16 mouse cellular contexts compared by ENCODE assay signal in genomic region chr5:42270286-42271076, GRCm38 (mm10).
DNase-seq lines count a peak whose midpoint lies in the region; ATAC-seq lines count a peak whose summit lies in the region.
"Had no signal": no experiment of that assay in that cellular context is flagged by ENCODE, and none has a peak within 500 bp of the region (broad histone marks: within the 10 kb centered on the region; RNA-seq: fewer than 3 reads in every experiment).

No protein-coding gene starts in this region.

- H3K27ac ChIP-seq in hindbrain, embryonic 13.5 days: peak overlapping the region; percentile 18; the same call in 1 of the 2 replicates
- no peak overlapping the region for H3K27ac ChIP-seq in neural tube, embryonic 13.5 days (replicated peaks)
- H3K27ac ChIP-seq in intestine, embryonic 15.5 days: no peak overlapping the region
- H3K27ac ChIP-seq: embryonic facial prominence, embryonic 10.5 days had no signal

- H3K4me3 ChIP-seq in hindbrain, embryonic 13.5 days: no peak overlapping the region
- no peak overlapping the region for H3K4me3 ChIP-seq in neural tube, embryonic 13.5 days
- H3K4me3 ChIP-seq in intestine, embryonic 15.5 days (replicated peaks): no peak overlapping the region
- H3K4me3 ChIP-seq: embryonic facial prominence, embryonic 10.5 days; megakaryocyte, embryonic 14.5 days had no signal

- no peaks in the 10 kb centered on the region for H3K9me3 ChIP-seq in hindbrain, embryonic 13.5 days
- no peaks in the 10 kb centered on the region for H3K9me3 ChIP-seq in neural tube, embryonic 13.5 days
- no peaks in the 10 kb centered on the region for H3K9me3 ChIP-seq in intestine, embryonic 15.5 days
- H3K9me3 ChIP-seq: embryonic facial prominence, embryonic 10.5 days had no signal

- intact Hi-C loops in left cerebral cortex, postnatal 14 days (cut with DNase I): loop anchor here (10.0 kb wide), 1 partner anchor 964 kb away; the partner anchor contains the start of gene Cpeb2

- H3K27me3 ChIP-seq in hindbrain, embryonic 13.5 days: no peaks in the 10 kb centered on the region
- no peaks in the 10 kb centered on the region for H3K27me3 ChIP-seq in neural tube, embryonic 13.5 days
- H3K27me3 ChIP-seq in intestine, embryonic 15.5 days (replicated peaks): no peaks in the 10 kb centered on the region
- H3K27me3 ChIP-seq: megakaryocyte, embryonic 14.5 days had no signal

- H3K4me1 ChIP-seq in hindbrain, embryonic 13.5 days (replicated peaks): 0 out of 2 replicates have a peak, but pooled peaks cover 3% of the 10 kb centered on the region
- H3K4me1 ChIP-seq in neural tube, embryonic 13.5 days (replicated peaks): 0 out of 2 replicates have a peak, but pooled peaks cover 11% of the 10 kb centered on the region
- no peaks in the 10 kb centered on the region for H3K4me1 ChIP-seq in intestine, embryonic 15.5 days (replicated peaks)
- H3K4me1 ChIP-seq: embryonic facial prominence, embryonic 10.5 days; megakaryocyte, embryonic 14.5 days had no signal

- ATAC-seq in hindbrain, embryonic 13.5 days (ENCODE audit: low FRiP score): peak; percentile 87
- ATAC-seq in neural tube, embryonic 13.5 days (ENCODE audit: low read depth): peak; percentile 90
- ATAC-seq in intestine, embryonic 15.5 days: no peak
- no peak for ATAC-seq in erythroid progenitor cell, adult 5-6 weeks (replicated peaks; ENCODE audit: low FRiP score, poor library complexity, severe bottlenecking)
- ATAC-seq: activated CD4-positive, CD25-positive, alpha-beta regulatory T cell, adult 4 months; CD4-positive, CD25-positive, alpha-beta regulatory T cell, adult 4 months had no signal

- 55% methylated on average over 3 of the region's 3 CpGs for WGBS in hindbrain, embryonic 13.5 days
- WGBS in neural tube, embryonic 13.5 days: 22% methylated on average over 3 of the region's 3 CpGs
- WGBS in intestine, embryonic 15.5 days: 85% methylated on average over 3 of the region's 3 CpGs

- no peak overlapping the region for H3K9ac ChIP-seq in hindbrain, embryonic 13.5 days
- H3K9ac ChIP-seq in neural tube, embryonic 13.5 days: no peak overlapping the region
- H3K9ac ChIP-seq in intestine, embryonic 15.5 days: no peak overlapping the region
- H3K9ac ChIP-seq: lung, embryonic 14.5 days had no signal

- peak; percentile 12 for DNase-seq in layer of hippocampus, adult 9-11 months
- no peak for DNase-seq in layer of hippocampus, adult 9-10 months (ENCODE audit: low spot score)
- peak; percentile 25 to 33 for DNase-seq in left cerebral cortex, postnatal 14 days (ENCODE audit: low spot score in 2 of 2)
- no peak for DNase-seq in kidney, postnatal 25 days
- DNase-seq: cerebellum, adult 2 months; heart, adult 11 months; kidney, adult 18-20 months; lung, embryonic 14.5 days had no signal

- no peaks in the 10 kb centered on the region for H3K36me3 ChIP-seq in hindbrain, embryonic 13.5 days
- H3K36me3 ChIP-seq in neural tube, embryonic 13.5 days: no peaks in the 10 kb centered on the region
- no peaks in the 10 kb centered on the region for H3K36me3 ChIP-seq in intestine, embryonic 15.5 days
- H3K36me3 ChIP-seq: embryonic facial prominence, embryonic 10.5 days had no signal

- no peak overlapping the region for H3K4me2 ChIP-seq in hindbrain, embryonic 13.5 days
- H3K4me2 ChIP-seq in neural tube, embryonic 13.5 days: no peak overlapping the region
- no peak overlapping the region for H3K4me2 ChIP-seq in intestine, embryonic 15.5 days (replicated peaks)
- H3K4me2 ChIP-seq: lung, embryonic 14.5 days had no signal

Comparison
In these comparisons a context has a peak if more than half of its experiments do, and no peak if none do; other contexts are left out.
1. DNase-seq: peak in layer of hippocampus, adult 9-11 months (single experiment) and left cerebral cortex, postnatal 14 days (2 of 2); none in layer of hippocampus, adult 9-10 months (single experiment) and kidney, postnatal 25 days (0 of 2).
2. ATAC-seq: peak in hindbrain, embryonic 13.5 days (single experiment) and neural tube, embryonic 13.5 days (single experiment); none in intestine, embryonic 15.5 days (single experiment) and erythroid progenitor cell, adult 5-6 weeks (single experiment).